Mouse (Mus musculus) retina, embryonic 14.5 days (tissue): ENCODE measurements around the gene Odf3b.

ENCODE experiments used
- DNase-seq: peaks from one replicate; pipeline ENCODE4 v3.0.0-alpha.2; 2015; ENCODE audit warnings: low spot score

Odf3b gene

GRCm38 (mm10) chr15:89374801-89375534 lies 4.1 kb downstream of the Odf3b start:
- DNase-seq, result peak; percentile 12

DNA sequence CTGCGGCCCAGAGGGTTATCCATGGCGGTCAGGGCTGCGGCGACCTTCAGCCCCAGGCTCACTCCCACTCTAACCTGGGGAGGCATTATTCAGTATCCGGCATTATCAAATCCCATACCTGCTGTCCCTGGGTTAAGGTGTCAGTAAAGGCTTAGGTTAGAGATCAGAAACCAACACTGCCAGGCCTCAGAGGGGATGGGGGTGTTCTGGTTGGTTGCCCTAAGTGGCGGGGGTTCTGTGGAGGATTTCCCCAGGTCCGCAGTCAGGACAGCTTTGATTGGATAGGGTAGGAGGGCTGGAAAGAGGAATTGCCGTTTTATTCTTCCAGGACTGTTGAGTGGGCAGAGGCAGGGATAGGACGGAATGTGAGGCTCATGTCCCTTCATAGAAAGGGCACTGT lies 4.7 kb downstream of the Odf3b start:
- no peak for DNase-seq

DNA sequence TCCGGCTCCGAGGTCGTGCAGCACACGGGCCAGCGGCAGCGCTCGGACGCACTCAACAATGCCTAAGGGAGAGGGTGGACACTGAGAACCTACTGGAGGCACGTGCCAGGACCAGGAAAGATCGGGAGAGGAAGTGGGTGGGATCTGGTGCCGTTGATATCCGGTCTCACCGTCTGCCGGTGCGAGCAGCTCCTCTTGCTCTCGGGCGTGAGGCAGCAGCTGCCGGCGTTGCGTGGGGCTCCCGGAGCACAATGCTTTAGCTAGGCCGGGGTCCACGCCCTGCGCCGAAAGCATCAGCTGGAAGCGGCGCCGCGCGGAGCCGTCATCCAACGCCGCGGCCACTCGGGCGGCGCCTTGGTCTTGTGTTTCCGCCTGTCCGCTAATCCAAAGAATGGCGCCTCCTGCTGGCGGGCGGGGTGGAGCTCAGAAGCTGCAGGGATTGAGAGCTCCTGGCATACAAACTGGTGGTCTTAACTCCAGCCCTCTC lies 5.3 kb downstream of the Odf3b start, which contains the start of gene Sco2:
Sco2 (minus strand) TSS at position 85 of the 487 bp plus-strand sequence.
- DNase-seq, result peak; percentile 94

DNA sequence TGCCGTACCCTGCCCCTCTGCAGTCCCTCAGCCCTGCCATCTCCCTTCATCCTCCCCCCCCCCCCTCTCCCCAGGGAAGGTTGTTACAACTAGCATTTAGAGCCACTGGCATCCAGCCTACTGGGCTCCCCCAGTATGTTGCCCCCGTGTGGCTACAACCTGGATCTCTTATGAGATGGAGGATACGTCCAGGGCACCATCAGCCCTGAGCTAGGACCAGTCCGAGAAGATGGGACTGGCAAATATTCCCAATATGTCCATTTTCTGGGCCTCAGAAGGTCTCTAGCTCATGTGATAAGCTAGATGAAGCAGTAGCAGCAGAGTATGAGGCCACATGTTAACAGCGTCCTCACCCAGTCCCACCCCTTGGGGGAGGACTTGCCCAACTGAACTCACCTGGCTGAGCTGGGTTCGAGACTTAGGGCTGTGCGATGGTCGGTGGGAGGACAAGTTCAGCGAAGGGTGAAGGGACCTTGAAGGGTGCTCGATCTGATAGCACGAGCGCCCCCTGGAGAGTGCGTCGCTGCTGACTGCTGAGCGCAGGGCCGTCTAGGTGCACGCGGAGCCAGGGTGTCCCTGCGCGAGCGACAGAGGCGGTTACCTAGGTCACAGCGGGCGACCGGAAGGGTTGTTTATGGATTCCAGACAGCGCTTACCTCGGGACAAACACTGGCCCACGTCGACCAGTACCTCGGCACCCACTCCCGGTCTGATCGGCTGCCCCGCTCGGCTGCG lies 5.9 kb downstream of the Odf3b start:
- DNase-seq, result peak; percentile 84

DNA sequence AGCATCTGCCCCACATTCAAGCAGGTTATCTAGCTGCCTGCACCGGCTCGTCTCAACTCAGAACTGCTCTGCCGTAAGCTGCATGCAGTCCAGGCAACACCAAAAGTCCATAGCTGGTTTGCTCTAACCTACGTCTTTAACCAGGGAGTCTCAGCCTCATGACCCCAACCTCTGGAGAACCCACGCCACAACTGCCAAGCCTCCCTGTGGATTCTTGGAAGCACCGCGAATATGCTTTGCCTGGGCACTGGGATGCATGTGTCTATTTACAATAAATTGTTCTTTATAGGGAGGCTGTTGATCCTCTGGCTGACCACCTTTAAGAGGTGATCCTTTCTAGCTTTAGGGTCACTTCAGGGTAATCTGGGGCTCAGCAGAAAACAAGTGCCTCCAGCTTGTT lies 6.5 kb downstream of the Odf3b start:
- no peak for DNase-seq

DNA sequence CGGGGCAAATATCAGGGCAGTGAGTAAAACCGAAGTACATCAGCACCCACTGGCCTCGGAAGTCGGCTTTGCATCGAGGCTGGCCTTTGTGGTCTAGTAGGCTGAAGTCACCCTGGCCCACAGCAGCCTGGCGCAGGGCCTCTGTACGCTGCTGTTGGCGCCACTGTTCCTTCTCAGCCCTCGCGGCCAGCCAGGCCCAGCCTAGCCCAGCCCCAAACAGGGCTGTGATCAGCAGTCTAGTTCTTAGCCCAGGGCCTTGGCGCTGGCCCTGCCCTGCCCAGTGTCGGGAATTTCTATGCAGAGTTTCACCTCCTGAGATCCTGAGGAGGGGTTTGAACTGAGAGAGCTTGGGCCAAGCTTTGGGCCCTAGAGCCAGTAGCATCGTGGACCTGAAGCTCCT lies 7.0 kb downstream of the Odf3b start:
- DNase-seq, result no peak

- DNase-seq, result no peak
Observed at GRCm38 (mm10) chr15:89365141-89365551, 13.9 kb downstream of the Odf3b start.

DNA sequence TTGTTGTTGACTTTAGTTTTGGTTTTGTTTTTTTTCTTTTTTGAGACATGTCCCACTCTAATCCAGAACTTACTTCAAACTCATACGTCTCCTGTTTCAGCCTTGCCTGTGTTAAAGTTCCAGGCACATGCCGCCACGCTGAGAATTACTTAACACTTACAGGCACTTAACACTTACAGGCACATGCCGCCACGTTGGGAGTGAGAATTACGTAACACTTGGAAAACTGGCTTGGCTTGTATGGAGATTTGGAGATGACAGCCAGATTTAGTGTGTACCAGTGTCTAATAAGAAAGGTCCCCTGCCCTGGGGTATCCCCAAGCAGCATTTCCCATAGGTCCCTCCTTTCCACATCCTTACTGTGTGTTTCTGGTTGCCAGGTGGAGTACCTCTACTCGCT lies 16.0 kb downstream of the Odf3b start:
- no peak for DNase-seq

DNA sequence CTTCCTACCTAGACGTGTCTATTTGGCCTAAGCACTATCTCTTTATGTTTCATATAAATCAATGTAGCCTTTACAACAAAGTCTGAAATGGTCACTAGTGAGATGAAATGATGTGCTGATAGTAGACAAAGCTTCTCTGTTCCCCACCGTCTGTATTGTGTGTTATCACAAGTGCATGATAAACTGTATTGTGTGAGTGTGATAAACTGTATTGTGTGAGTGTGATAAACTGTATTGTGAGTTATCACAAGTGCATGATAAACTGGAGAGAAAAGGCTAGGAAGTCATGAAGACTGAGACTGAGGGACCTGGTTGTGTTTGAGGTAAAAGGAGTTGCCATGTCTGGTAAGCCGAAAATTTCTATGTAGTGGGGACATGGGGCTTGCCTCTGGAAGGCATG lies 20.3 kb downstream of the Odf3b start:
- DNase-seq, result no peak

DNA sequence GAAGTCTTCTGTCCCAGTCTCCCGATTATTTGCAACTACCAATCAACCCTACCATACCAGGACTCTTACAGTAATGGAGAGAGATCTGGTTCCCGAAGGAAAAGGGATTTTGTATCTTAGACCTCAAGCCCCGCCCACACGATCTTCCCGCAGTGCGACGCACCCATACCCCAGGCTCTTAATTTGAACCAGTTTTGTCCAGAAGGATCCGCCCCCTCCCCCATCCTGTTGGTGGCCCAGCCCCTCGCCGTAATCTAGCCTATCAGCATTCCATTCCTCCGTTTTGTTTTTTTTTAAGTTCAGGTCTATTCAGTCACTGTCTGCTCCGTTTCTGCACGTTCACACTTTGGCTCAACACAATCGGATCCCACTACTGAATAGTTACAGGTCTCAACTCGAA lies 22.7 kb downstream of the Odf3b start:
- peak; percentile 91 for DNase-seq

DNA sequence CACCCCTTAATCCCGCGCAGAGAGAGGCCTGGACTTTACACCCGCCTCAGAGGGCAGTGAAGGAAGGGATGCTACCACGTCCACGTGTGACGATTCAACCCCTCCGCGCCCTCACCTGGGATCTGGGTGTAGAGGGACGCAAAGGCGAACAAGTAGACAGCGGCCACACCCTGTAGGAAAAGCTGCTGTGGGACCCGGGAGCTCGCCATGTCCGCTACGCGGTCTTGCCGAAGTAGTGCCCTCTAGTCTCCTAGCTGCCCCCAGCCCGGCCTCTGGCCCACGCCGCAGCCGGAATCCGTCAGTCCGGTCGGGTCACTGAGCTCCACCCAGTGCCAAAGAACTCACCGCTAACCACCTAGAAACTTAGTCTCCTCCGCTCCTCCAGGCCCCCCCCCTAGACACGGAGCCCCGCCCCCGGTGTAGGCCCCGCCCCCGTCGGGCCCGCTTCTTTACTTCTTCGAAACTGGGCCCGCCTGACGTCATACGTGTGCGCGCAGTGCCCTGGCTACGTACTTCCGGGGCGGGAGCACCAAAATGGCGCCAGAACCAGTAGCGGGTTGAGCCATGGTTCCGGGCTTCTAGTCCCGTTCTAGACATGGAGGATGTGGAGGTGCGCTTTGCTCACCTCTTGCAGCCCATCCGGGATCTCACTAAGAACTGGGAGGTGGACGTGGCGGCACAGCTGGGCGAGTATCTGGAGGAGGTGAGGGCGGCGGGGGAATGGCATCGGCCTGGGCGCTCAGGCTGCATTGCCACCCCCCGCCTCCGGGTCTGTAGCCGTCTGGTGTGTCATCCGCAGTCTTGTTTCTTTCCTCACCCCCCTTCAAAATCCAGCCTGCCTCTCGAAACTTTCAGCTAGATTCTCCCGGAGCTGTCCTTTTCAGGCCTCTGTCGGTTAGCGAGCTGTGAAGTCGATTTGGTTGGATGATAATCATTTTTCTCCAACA lies 23.6 kb downstream of the Odf3b start, which contains the start of the genes Lmf2 and Ncaph2:
Lmf2 (minus strand) TSS at position 419 of the 947 bp plus-strand sequence.
Ncaph2 (plus strand) TSS at position 479 of the 947 bp plus-strand sequence.
- peak; percentile 98 for DNase-seq

- DNase-seq, result no peak
Observed at GRCm38 (mm10) chr15:89354455-89354854, 24.6 kb downstream of the Odf3b start.

DNA sequence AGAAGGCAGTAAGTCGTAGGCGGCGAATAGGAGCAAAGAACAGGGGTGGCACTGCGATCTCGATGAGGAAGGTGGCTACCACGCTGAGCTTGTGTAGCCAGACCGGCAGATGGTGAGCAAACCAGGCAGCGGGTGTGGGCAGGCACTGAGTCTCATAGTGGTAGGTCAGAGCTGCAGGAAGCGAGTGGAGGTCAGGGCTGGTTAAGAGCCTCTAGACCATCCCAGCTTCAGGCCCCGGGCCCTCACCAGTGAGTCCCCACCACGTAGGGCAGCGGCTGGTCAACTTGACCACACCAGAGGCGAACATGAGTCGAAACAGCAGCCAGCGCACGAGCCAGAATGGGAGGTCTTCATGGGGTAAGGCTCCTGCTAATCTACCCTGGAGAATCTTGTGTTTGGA lies 25.2 kb downstream of the Odf3b start:
- DNase-seq, result no peak

GRCm38 (mm10) chr15:89352795-89353194 lies 26.3 kb downstream of the Odf3b start:
- DNase-seq, result no peak

- DNase-seq, result no peak
Observed at GRCm38 (mm10) chr15:89352054-89352453, 27.0 kb downstream of the Odf3b start.

GRCm38 (mm10) chr15:89351302-89351701 lies 27.8 kb downstream of the Odf3b start:
- no peak for DNase-seq

DNA sequence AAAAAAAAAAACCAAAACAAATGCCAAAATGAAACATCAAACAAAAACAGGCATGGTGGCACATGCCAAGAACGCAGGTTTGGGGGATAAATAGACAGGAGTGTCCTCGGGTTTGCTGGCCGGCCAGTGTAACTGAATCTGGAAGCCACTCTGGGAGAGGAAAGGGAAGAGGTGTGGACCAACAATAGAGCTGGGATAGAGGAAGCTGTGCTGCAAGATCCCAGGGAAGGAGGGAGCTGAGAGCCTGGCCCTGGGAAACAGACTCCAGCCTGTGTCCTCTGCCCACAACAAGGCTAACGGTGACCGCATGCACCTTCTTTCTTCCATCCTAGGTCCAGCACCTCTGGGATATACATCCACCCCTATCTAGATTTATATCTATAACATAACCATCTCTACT lies 28.6 kb downstream of the Odf3b start:
- DNase-seq, result no peak

GRCm38 (mm10) chr15:89343325-89343724 lies 35.8 kb downstream of the Odf3b start:
- no peak for DNase-seq

DNA sequence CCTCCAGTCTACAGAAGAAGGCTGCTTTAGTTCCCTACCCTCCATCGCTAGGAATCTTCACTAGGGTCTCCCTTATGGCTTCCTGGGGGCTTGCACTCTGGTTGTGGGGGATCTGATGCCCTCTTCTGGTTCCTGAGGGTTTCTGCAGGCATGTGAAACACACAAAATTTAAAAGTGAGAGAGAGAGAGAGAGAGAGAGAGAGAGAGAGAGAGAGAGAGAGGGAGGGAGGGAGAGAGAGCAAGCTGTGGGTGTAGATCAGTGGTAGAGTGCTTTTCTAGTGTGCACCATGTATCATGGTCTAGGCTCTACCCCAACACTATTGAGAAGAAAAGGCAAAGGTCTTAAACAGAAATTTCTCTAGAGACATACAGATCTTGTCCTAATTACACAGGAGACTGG lies 37.4 kb downstream of the Odf3b start:
- no peak for DNase-seq

GRCm38 (mm10) chr15:89340136-89340535 lies 38.9 kb downstream of the Odf3b start:
- no peak for DNase-seq

DNA sequence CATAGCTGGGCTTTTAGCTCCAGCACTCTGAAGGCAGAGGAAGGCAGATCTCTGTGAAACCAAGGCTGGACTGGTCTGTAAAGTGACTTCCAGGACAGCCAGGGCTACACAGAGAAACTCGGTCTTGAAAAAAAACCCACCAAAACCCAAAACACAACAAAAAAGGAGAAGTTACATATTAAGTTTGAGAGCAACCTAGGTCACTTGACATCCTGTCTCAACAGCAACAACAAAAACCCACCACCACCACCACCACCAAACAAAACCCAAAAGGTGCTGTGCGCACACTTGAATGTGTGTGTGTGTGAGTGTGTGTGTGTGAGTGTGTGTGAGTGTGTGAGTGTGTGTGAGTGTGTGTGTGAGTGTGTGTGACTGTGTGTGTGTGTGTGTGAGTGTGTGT lies 39.4 kb downstream of the Odf3b start:
- DNase-seq, result no peak

GRCm38 (mm10) chr15:89336422-89336821 lies 42.7 kb downstream of the Odf3b start:
- no peak for DNase-seq
